Comparison of ENCODE assay signal across 26 mouse cellular contexts in genomic region chr9:103276876-103277275, GRCm38 (mm10). TPM values are rescaled to one million over a fixed set of nuclear protein-coding genes. Genes with fewer than 3 reads are reported as not detected.
"Had no signal": no experiment of that assay in that cellular context is flagged by ENCODE, and none has a peak within 500 bp of the region (broad histone marks: within the 10 kb centered on the region; RNA-seq: fewer than 3 reads in every experiment).

No protein-coding gene starts in this region.

- DNase-seq: lung, adult 18-20 months; lung, postnatal 14 days; lung, postnatal 36 days; retina, postnatal 1 day; right cerebral cortex, adult 18-20 months; right cerebral cortex, postnatal 25 days; right cerebral cortex, postnatal 4 days; spleen, adult 18-20 months; thymus, adult 2 months; thymus, postnatal 25 days; thymus, postnatal 4 days had no signal

- H3K4me1 ChIP-seq: lung, embryonic 15.5 days; megakaryocyte, embryonic 14.5 days; midbrain, embryonic 13.5 days; midbrain, embryonic 15.5 days; neural tube, embryonic 12.5 days; stomach, embryonic 15.5 days had no signal

- ATAC-seq: lung, postnatal 0 days; midbrain, embryonic 13.5 days; midbrain, embryonic 15.5 days had no signal

- H3K36me3 ChIP-seq: lung, embryonic 15.5 days; midbrain, embryonic 13.5 days; midbrain, embryonic 15.5 days; neural tube, embryonic 12.5 days; stomach, embryonic 15.5 days had no signal

- H3K9me3 ChIP-seq: lung, embryonic 15.5 days; midbrain, embryonic 13.5 days; midbrain, embryonic 15.5 days; neural tube, embryonic 12.5 days; stomach, embryonic 15.5 days had no signal

- H3K27ac ChIP-seq: lung, embryonic 15.5 days; macrophage; midbrain, embryonic 13.5 days; midbrain, embryonic 15.5 days; neural tube, embryonic 12.5 days; stomach, embryonic 15.5 days; stomach, postnatal 0 days had no signal

- H3K27me3 ChIP-seq: lung, embryonic 15.5 days; midbrain, embryonic 13.5 days; midbrain, embryonic 15.5 days; neural tube, embryonic 12.5 days; stomach, embryonic 15.5 days had no signal

- H3K9ac ChIP-seq: lung, embryonic 15.5 days; midbrain, embryonic 13.5 days; midbrain, embryonic 15.5 days; neural tube, embryonic 12.5 days; stomach, embryonic 15.5 days had no signal

- H3K4me3 ChIP-seq: lung, embryonic 15.5 days; megakaryocyte, embryonic 14.5 days; midbrain, embryonic 13.5 days; midbrain, embryonic 15.5 days; neural tube, embryonic 12.5 days; stomach, embryonic 15.5 days had no signal

- H3K4me2 ChIP-seq: lung, embryonic 15.5 days; midbrain, embryonic 11.5 days; midbrain, embryonic 13.5 days; midbrain, embryonic 15.5 days; neural tube, embryonic 12.5 days; stomach, embryonic 15.5 days had no signal

RNA-seq across cellular contexts. Expression of gene 1300017J02Rik, which starts 28.0 kb away (rescaled TPM):
- total RNA-seq: monocyte, adult 5-6 weeks had no signal
- polyA plus RNA-seq: macrophage had no signal

RNA-seq across cellular contexts. Expression of gene Gm20425, which starts 46.8 kb away (rescaled TPM):
- total RNA-seq: megakaryocyte progenitor cell, adult 5-6 weeks; midbrain, postnatal 0 days; monocyte, adult 5-6 weeks; neutrophil, adult 5-6 weeks had no signal
- polyA plus RNA-seq: midbrain, embryonic 13.5 days; midbrain, embryonic 15.5 days; thymus, adult 2 months; urinary bladder, adult 2 months had no signal
